Mouse (Mus musculus): ENCODE data around the gene Plet1.

Gene Plet1

GRCm38 (mm10) chr9:50494311-50494710 lies at the start of gene Plet1:
TSS of gene Plet1 (plus strand) at chr9:50494525.
- in situ Hi-C loops (cut with MboI; ENCODE audit: low sequenced_read_pairs) = no loop called here

DNA sequence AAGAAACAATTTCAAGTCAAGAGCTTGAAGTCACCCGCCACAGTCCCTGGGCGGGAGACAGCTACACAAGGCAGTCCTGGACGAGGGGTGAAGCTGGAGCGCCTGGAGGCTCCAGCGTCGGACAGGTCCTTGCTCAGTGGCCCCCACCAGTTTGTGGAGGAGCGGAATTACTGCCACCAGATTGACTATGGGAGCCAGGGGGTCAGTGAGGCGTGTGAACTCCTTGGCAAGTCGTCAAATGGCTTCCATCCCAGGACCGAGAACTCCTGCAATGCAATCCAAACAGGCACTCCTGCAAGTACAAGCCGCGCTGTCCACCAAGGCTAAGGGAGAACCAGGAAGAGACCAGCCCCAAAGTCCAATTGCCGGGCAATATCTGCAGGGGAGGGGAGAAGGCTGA lies 45.3 kb upstream of the Plet1 start:
- in situ Hi-C loops (cut with MboI; ENCODE audit: low sequenced_read_pairs) = no loop called here

DNA sequence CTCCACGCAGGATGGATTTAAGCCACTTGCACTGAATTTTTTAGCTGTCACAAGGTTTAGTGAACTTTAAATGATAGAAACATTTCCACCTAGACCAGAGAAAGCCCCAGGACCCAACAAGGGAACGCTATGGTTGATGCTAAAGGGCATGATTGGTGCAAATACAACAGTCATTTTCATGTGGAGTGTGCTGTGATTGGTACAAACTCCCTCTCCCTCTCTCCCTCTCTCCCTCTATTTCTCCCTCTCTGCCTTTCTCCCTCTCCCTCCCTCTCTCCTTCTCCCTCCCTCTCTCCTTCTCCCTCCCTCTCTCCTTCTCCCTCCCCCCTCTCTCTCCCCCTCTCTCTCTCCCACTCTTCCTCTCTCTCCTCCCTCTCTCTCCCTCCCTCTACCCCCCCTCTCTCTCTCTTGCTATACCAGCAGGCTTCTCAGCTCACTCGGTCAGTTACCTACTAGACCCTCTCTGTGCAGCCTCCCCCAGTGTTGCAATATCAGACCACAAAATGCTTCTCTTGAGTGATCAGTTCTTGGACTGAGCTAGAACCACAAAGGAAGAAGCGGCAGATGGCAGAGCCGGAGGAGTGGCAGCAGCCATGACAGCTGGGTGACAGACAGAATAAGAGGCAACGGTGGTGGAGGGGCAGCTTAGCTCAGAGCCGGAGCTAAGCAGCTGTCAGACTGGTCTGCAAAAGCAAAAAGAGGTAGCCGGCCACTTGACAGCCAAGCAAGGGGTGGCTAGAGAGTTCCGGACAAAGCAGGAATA lies 42.7 kb upstream of the Plet1 start:
- in situ Hi-C loops (cut with MboI; ENCODE audit: low sequenced_read_pairs) = no loop called here

- in situ Hi-C loops (cut with MboI; ENCODE audit: low sequenced_read_pairs) = no loop called here
These were observed 42.0 kb upstream of the Plet1 start for GRCm38 (mm10) chr9:50452303-50452775.

DNA sequence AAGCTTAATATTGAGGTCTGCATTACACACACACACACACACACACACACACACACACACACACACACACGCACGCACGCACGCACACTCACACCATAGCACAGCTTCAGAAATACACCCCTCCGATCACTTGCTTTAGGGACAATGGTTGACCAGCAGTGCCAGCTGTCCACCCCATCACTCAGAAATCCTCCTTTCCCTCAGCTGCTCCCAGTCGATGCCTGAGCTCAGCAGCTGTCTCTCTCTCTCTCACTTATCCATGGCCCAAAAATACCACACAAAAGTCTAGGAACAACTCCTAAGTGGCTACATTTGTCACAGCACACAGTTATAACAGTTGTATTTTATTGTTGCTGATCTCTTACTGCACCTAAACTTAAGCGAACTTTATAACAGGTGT lies 36.7 kb upstream of the Plet1 start:
- in situ Hi-C loops (cut with MboI; ENCODE audit: low sequenced_read_pairs) = loop anchor here (5.0 kb wide), 1 partner anchor 70 kb away; the partner anchor contains the start of gene Pts

DNA sequence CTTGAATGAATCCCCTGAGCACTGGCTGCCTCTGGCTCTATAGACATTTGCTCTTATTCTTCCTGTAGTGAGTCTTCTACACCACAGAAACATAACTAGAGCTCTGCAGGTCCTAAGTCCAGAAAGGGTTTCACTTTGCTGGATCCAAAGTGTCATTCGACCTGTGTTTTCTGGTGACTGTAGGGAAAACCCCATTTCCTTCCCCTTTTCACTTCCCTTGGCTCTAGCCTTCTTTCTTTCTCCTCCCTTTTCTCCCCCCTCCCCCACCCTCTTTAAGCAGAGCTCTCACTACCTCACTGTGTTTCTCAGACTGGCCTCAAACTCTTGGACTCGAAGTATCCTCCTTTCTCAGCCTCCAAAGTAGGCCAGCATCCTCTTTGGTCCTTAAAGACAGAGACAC lies 34.8 kb upstream of the Plet1 start:
- in situ Hi-C loops (cut with MboI; ENCODE audit: low sequenced_read_pairs) = loop anchor here (5.0 kb wide), 1 partner anchor 68 kb away; the partner anchor contains the start of gene Pts

DNA sequence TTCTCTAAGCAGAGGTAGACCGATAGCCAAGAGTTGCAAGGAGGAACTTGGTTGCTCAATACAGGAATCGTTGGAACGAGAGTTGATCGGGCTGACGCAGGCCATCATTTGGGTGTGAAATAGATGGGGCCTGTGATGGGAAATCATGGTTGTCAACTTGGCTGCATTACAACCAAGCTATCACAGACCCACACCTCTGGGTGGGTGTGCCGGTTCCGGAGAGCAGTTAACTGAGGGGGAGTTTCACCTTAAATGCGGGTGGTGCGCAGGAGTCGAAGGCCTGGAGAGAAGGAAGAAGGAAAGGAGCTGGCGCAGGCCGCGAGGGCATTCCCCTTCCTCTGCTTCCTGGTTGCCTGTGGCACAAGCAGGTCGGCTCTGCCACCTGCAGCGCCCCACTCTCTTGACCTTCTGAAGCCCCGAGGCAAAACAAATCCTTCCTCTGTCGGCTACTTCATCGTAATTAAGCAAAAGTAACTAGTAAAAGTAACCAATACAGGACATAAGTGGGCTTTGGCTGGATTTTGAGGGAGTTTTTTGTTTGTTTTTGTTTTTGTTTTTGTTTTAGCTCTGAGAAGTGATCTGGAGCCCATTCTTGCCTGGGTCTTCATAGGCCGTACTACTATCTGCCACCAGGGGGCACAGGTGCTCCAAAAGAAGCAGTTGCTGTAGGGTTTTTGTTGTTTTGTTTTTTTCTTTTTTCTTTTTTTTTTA lies 31.7 kb upstream of the Plet1 start:
- in situ Hi-C loops (cut with MboI; ENCODE audit: low sequenced_read_pairs) = no loop called here

GRCm38 (mm10) chr9:50463205-50463508 lies 31.2 kb upstream of the Plet1 start:
- in situ Hi-C loops (cut with MboI; ENCODE audit: low sequenced_read_pairs) = no loop called here

DNA sequence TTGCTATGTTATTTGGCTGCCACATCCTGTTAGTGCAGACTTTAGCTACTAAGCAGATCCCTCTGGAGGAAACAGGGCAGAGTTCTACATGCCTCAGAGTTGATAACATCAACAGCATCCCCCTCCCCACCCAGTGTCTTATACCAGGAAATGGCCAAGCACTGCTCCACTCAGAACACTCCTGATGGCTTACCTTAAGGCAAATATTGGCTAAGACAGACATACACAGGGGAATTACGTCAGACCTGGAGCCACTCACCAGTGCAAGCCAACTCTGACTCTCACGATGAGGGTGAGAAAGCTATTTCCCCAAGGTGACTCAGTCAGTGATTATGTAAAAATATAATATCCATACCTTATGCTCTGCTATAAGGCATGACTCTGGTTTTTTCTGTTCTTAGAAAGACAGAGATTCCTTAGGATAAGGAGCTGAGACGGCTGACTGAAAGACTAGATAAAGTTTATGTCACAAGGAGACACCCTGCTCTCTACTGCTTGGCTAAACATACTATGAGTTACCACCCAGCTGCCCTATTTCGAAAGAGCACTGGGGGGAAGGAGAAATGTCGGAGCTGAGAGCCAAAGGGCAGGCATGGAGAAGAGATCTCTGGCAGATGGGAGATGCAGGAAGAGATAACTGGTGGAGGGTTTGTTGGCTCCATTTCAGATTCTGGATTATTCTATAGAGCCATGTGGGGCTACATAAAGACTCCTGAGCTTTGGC lies 23.8 kb upstream of the Plet1 start:
- in situ Hi-C loops (cut with MboI; ENCODE audit: low sequenced_read_pairs) = no loop called here

DNA sequence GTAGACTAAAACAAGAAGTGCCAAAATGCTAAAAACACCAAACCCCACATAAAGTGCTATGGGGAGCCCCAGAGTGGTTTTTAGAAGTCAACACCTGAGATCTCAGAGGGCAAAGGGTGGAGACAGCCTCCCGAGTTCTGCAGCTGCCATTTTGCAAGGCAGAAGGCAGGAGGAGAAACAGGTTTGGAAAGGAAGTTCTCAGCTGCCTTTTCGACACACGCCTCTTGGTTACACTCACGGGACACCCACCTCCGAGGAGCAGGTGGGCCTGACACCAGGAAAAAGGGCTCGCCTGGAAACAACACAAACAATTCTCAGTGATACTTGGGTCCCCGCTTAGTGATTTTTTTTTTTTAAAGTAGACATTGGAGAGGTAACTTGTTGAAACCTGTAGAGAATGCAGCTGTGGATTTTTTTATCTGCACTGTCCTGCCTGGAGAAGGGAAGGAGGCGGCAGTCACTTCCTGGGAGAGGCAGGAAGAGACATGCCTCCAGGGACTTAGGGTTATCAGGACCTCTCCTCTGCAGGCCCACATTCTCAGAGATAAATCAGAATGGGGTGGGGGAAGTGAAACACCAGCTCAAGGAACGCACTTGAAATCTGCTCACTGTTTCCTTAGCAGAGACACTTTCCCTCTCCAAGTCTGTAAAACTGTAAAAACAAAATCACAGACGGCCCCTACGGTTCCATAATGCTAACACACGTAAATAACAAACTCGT lies 23.0 kb upstream of the Plet1 start:
- in situ Hi-C loops (cut with MboI; ENCODE audit: low sequenced_read_pairs) = no loop called here

DNA sequence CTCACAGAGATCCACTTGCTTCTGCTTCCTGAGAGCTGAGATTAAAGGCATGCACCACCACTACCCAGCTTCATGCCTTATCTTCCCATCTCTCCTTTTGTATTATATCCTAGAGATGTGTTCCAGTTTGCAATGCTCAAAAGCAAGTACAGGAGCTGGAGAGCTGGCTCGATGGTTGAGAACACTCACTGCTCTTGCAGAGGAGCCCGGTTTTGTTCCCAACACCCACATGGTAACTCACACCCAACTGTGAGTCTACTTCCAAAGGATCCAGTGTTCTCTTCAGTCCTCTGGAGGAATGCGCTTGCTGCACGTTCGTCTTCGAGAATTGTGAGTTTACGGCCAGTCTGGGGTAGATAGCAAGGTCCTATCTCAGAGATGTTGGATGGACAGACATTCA lies 19.0 kb upstream of the Plet1 start:
- in situ Hi-C loops (cut with MboI; ENCODE audit: low sequenced_read_pairs) = no loop called here

DNA sequence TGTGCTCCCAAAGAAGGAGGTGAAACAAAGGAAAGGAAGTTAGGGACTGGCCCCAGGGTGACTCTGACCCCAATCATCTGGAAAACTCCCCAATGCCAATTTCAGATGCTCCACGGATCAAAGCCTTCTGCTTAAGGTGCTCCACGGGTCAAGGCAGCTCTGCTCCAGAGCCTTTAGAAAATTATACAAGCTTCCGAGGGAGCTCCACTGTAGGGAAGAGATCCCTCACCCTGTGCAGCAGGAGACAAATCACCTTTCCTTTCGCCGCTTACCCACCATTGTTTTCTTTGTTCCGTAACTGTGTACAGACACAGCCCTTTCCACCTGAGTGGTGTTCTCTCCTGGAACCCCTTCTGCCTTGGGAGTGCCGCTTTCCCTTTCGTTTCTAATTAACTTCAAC lies 18.6 kb upstream of the Plet1 start:
- in situ Hi-C loops (cut with MboI; ENCODE audit: low sequenced_read_pairs) = no loop called here

- in situ Hi-C loops (cut with MboI; ENCODE audit: low sequenced_read_pairs) = no loop called here
These were observed 17.7 kb upstream of the Plet1 start for GRCm38 (mm10) chr9:50476651-50477050.

DNA sequence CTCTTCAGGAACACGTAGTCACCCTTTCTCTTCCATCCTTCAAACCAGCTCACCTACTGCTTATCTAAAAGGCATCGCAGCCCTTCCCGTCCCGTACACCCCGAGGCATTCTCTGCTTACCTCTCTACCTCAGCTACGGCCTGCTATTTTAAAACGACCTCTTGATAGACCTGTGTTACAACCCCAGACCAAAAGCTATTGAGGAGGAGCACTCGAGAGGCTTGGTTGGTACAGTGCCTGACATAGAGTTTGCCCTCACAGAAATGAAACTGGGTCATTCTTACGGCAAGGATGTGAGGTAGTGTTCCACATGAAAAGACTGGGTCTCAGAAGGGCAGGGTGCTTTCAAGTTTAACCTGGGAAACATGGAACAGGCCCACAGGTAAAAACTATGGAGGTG lies 17.1 kb upstream of the Plet1 start:
- in situ Hi-C loops (cut with MboI; ENCODE audit: low sequenced_read_pairs) = no loop called here

DNA sequence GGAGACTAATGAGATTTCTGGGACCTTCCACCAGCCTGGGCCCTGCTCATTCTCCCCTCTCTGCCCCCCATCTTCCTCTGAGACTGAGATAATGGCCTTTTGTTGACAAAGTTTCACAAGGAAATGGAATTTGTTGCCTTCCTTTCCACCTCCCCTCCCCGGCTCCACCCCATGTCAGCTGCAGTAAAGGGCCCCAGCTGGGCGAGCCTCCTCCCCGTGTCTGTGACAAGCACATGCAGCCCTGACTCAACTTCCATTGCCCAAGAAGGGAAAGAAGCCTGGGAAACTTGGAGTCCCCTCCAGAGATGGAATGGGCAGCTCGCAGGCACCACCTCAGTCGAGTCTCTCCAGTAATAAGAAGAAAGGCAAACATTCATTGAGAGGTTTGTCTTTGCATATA lies 15.5 kb upstream of the Plet1 start:
- in situ Hi-C loops (cut with MboI; ENCODE audit: low sequenced_read_pairs) = no loop called here

DNA sequence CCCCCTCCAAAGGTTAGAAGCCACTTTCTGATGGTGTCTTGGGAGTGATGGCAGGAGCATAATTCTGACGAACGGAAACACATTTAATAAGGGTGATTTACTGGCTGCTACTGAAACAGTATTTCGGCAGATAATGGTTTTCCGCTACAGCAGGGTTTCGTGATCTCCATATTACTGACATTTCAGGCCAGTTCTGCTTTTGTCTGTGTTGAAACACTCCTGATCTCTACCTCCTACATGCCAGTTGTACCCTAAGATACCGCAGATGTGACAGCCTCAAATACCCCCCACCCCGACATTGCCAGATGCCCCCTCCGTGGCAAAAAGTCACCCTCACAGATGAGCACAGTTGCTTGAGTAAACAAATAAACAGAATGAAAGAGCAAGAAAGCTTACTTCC lies 14.8 kb upstream of the Plet1 start:
- in situ Hi-C loops (cut with MboI; ENCODE audit: low sequenced_read_pairs) = no loop called here

- in situ Hi-C loops (cut with MboI; ENCODE audit: low sequenced_read_pairs) = no loop called here
These were observed 11.6 kb upstream of the Plet1 start for GRCm38 (mm10) chr9:50482743-50483142.

DNA sequence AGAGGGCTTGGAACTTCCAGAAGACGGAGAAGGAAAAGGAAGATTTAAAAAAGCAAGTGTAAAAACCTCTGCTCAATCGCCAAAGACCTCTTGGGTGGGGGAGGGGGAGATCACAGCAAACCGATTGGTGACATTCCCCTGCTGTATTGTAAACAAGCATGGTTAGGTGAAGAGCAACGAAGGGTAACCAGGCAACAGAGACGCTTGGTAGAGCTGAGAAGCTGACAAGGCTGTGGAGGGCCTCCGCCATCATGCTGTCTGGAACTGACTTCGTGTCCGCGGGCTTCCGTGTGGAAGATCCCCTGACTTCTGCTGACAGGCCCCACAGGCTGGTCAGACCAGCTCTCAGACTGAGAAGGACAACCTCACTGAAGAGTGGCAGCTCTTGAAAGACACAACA lies 8.8 kb upstream of the Plet1 start:
- in situ Hi-C loops (cut with MboI; ENCODE audit: low sequenced_read_pairs) = no loop called here

DNA sequence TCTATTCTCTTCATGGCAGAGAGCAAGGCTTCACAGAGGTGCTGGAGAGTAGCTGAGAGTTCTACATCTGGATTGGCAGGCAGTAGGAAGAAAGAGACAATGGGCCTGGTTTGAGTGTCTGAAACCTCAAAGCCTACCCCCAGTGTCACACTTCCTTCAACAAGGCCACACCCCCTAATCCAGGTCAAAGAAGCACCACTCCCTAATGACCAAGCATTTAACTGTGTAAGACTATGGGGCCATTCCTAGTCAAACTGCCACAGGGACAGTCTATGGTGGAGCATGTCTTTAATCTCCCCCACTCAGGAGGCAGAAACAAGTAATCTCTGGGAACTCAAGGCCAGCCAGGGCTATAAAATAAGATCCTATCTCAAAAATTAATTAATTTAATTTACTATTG lies 3.5 kb upstream of the Plet1 start:
- in situ Hi-C loops (cut with MboI; ENCODE audit: low sequenced_read_pairs) = no loop called here

DNA sequence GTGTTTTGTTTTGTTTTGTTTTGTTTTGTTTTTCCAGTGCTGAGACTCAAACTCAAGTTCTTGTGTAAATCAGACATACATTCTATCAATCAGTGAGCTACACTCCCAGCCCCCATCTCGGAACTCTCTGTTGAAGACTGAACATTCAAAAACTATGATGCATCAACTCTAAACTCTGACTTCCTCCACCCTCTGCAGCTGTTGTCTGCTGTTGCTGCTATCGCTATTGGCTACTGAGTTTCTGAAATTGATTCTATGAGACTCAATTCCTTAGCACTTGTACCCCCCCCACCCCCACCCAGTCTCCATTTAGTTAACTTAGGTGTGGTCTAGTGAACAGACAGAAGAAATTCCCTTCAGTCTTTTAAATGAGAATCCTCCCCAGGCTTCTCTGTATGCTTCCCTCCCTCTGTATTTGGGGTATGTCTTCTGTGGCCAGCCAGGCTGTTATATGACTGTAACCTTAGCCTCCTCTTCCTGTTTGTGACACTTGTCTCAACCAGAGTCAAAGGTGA lies 2.7 kb upstream of the Plet1 start:
- in situ Hi-C loops (cut with MboI; ENCODE audit: low sequenced_read_pairs) = no loop called here

DNA sequence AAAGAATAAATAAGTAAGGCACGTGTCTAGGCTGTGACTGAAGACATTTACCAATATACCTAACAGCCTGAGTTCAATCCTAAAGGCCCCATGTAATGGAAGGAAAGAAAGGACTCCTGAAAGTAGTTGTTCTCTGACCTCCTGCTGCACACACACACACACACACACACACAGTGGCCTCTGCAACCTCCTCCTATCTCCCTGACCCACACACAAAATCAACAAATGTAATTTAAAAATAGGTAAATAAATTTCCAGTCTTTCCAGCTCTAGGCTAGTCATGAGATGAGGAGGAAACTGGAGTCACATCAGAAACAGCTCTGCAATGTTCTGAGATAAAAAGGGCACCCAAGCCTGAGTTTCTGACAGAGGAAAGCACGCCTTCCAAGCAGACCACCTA lies 548 bp upstream of the Plet1 start:
- in situ Hi-C loops (cut with MboI; ENCODE audit: low sequenced_read_pairs) = no loop called here
